Mouse (Mus musculus) heart, adult 2 months (tissue): ENCODE data around the gene Ngdn.

Experiments
- CTCF ChIP-seq: fragments of 200-600 bp; IDR thresholded peaks from 2 replicates; pipeline ENCODE4 v1.8.1; 2022; ENCODE audit warnings: antibody characterized with exemption, mild to moderate bottlenecking, moderate library complexity
- POLR2A ChIP-seq: fragments of 200-500 bp; IDR thresholded peaks from 2 replicates; pipeline ENCODE4 v1.6.1; 2011; ENCODE audit warnings: mild to moderate bottlenecking, low read depth, low read length, control low read depth; ENCODE audit not compliant: insufficient read depth

DNA sequence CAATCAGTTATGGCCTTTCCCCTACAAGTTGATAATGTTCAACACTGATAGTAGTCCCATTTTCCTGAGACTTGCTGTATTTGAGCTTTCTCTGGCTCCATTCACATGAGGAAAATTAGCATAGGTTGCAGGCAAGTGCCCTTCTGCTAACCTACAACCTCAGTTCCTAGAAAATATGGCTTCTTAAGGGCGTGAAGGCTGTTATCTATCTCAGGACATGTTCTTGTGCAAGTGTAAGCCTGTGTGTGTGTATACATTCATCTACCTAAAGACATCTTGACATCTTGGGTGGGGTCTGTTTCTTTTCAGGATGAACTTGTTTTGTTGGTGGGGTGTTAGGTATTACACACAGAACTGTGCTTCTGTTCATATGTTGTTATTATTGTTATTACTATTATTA is 43.8 kb downstream of the Ngdn start:
- TF ChIP-seq POLR2A (no peak), CTCF (no peak)
